Mouse (Mus musculus) G1E (cell line): ENCODE data around the gene Rhob. TPM values are rescaled to one million over a fixed set of nuclear protein-coding genes. Genes with fewer than 3 reads are reported as not detected.

Source experiments
- ATAC-seq: 2 replicates; pipeline ENCODE4 v1.8.0; 2016; ENCODE audit warnings: mild to moderate bottlenecking; ENCODE audit not compliant: insufficient number of reproducible peaks, poor library complexity, low FRiP score, severe bottlenecking; ENCODE audit errors: extremely low read depth
- DNase-seq: peaks from one replicate; pipeline ENCODE4 v3.0.0; 2012; ENCODE audit warnings: low spot score
- H3K27me3 ChIP-seq: 2 replicates; pipeline ENCODE4 v1.6.1; 2012; ENCODE audit warnings: mild to moderate bottlenecking, low read length, inconsistent platforms; ENCODE audit not compliant: insufficient read depth
- H3K36me3 ChIP-seq: replicated peaks from 2 replicates; pipeline ENCODE3; 2012; ENCODE audit warnings: mild to moderate bottlenecking, inconsistent platforms
- H3K4me1 ChIP-seq: 2 replicates; pipeline ENCODE4 v1.6.1; 2012; ENCODE audit warnings: low read depth, low read length, inconsistent platforms, mixed read lengths; ENCODE audit not compliant: insufficient read depth
- H3K4me3 ChIP-seq: 2 replicates; pipeline ENCODE4 v1.5.1; 2012; ENCODE audit warnings: low read depth, mild to moderate bottlenecking, inconsistent platforms, low read length, moderate library complexity, mixed read lengths
- H3K9me3 ChIP-seq: replicated peaks from 2 replicates; pipeline ENCODE4 v1.6.1; 2012; ENCODE audit warnings: inconsistent platforms
- CTCF ChIP-seq: IDR thresholded peaks from 2 replicates; pipeline ENCODE4 v1.5.1; 2012; ENCODE audit warnings: low read depth, low read length, inconsistent platforms, mixed read lengths
- GATA1 ChIP-seq: IDR thresholded peaks from 2 replicates; pipeline ENCODE4 v1.6.1; 2012; ENCODE audit warnings: borderline replicate concordance, low read length, inconsistent platforms, mixed read lengths
- GATA2 ChIP-seq: IDR thresholded peaks from 2 replicates; pipeline ENCODE4 v1.6.1; 2012; ENCODE audit warnings: low read depth, low read length, inconsistent platforms, borderline replicate concordance
- POLR2AphosphoS5 ChIP-seq: IDR thresholded peaks from 2 replicates; pipeline ENCODE4 v1.6.1; 2012; ENCODE audit warnings: low read depth, low read length, inconsistent platforms; ENCODE audit not compliant: insufficient replicate concordance
- TAL1 ChIP-seq: conservative IDR thresholded peaks from 2 replicates; pipeline ENCODE4 v1.6.1; 2012; ENCODE audit warnings: low read depth, low read length, inconsistent platforms, mixed read lengths
- polyA plus RNA-seq: library from polyadenylated mRNA; stranded (reverse); fragments of >175 nt; gene quantifications from 2 replicates; pipeline ENCODE4 v1.2.3, GENCODE M21; 2012
- total RNA-seq, 2 experiments: library from RNA; stranded (forward) in 1 of 2; stranded (reverse) in 1 of 2; fragments of 200-1000 nt in 1 of 2; fragments of >200 nt in 1 of 2; fragmentation: Nextera tagmentation in 1 of 2; gene quantifications; 2 replicates each; pipeline ENCODE4 v1.2.3; 2014 to 2017

Gene Rhob
- total and polyA plus RNA-seq, 3 experiments, result 0.14 to 2.2 (median 0.27) TPM

- Histone ChIP-seq H3K4me1 (no peaks in the 10 kb centered on the region), H3K9me3 (no peaks in the 10 kb centered on the region), H3K4me3 (no peak overlapping the region), H3K36me3 (no peaks in the 10 kb centered on the region), H3K27me3 (no peaks in the 10 kb centered on the region)
- no peak for TF ChIP-seq CTCF
- TF ChIP-seq POLR2AphosphoS5, result no peak
- TF ChIP-seq TAL1, result no peak
- TF ChIP-seq GATA1, result no peak
- no peak for TF ChIP-seq GATA2
- no peak for ATAC-seq
- DNase-seq, result no peak
These were observed 49.2 kb downstream of the Rhob start for GRCm38 (mm10) chr12:8450639-8451038.

DNA sequence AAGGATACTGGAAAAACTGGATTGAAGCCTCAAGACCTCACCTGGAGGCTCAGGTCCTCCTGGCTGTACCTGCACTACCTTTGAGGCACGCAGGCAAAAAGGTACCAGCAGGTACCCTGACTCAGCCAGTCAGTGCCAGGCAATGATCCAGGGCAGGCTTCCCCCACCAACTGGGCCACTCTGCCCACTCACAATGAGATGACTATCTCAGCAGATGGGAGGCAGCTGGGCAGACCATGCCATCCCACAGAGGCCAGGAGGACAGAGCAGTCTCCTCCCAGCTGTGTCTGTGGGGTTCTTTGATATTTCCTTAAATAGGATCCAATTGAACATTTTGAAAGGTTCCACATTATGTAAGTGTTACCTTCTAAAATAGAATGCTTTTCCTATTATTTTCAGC lies 49.8 kb downstream of the Rhob start:
- Histone ChIP-seq H3K36me3 (no peaks in the 10 kb centered on the region), H3K27me3 (no peaks in the 10 kb centered on the region), H3K4me3 (no peak overlapping the region), H3K9me3 (no peaks in the 10 kb centered on the region), H3K4me1 (no peaks in the 10 kb centered on the region)
- no peak for ATAC-seq
- no peak for TF ChIP-seq POLR2AphosphoS5
- no peak for TF ChIP-seq TAL1
- TF ChIP-seq CTCF, result no peak
- no peak for TF ChIP-seq GATA2
- no peak for TF ChIP-seq GATA1
- DNase-seq, result no peak

Other genes with a start within 250 kb of the Rhob start
- gene Gdf7, start 198.1 kb downstream of the Rhob start, total RNA-seq (2014; fragmentation: Nextera tagmentation), result not detected in 2 replicates
- gene Gdf7, start 198.1 kb downstream of the Rhob start, total RNA-seq (2017), result not detected in 2 replicates
- not detected in 2 replicates for gene Gdf7, start 198.1 kb downstream of the Rhob start, polyA plus RNA-seq
- 19.1 and 29.1 TPM in 2 replicates for gene Hs1bp3, start 186.6 kb downstream of the Rhob start, total RNA-seq (2014; fragmentation: Nextera tagmentation)
- 17.6 and 18.4 TPM in 2 replicates for gene Hs1bp3, start 186.6 kb downstream of the Rhob start, total RNA-seq (2017)
- gene Hs1bp3, start 186.6 kb downstream of the Rhob start, polyA plus RNA-seq, result 12.0 and 18.8 TPM in 2 replicates
- gene Slc7a15, start 99.1 kb upstream of the Rhob start, total RNA-seq (2014; fragmentation: Nextera tagmentation), result not detected in 2 replicates
- not detected in 2 replicates for gene Slc7a15, start 99.1 kb upstream of the Rhob start, total RNA-seq (2017)
- not detected in 2 replicates for gene Slc7a15, start 99.1 kb upstream of the Rhob start, polyA plus RNA-seq
- 178 and 191 TPM in 2 replicates for gene Pum2, start 174.1 kb upstream of the Rhob start, total RNA-seq (2014; fragmentation: Nextera tagmentation)
- 151 and 172 TPM in 2 replicates for gene Pum2, start 174.1 kb upstream of the Rhob start, total RNA-seq (2017)
- gene Pum2, start 174.1 kb upstream of the Rhob start, polyA plus RNA-seq, result 51.3 and 72.9 TPM in 2 replicates